27 mouse cellular contexts compared by ENCODE assay signal in genomic region chr6:100278841-100279240, GRCm38 (mm10). TPM values are rescaled to one million over a fixed set of nuclear protein-coding genes. Genes with fewer than 3 reads are reported as not detected.
A peak's percentile ranks its signal among the peaks of the same experiment; 100 is the strongest.
DNase-seq lines count a peak whose midpoint lies in the region; ATAC-seq lines count a peak whose summit lies in the region.
"Had no signal": no experiment of that assay in that cellular context is flagged by ENCODE, and none has a peak within 500 bp of the region (broad histone marks: within the 10 kb centered on the region; RNA-seq: fewer than 3 reads in every experiment).

No protein-coding gene starts in this region.

- no peaks in the 10 kb centered on the region for H3K9me3 ChIP-seq in liver, embryonic 11.5 days (ENCODE audit: control insufficient read depth, low read length)
- H3K9me3 ChIP-seq in liver, embryonic 12.5 days (replicated peaks) = no peaks in the 10 kb centered on the region
- H3K9me3 ChIP-seq: embryonic facial prominence, embryonic 10.5 days; embryonic facial prominence, embryonic 13.5 days; forebrain, embryonic 12.5 days; forebrain, embryonic 15.5 days; G1E; hindbrain, embryonic 13.5 days had no signal

- no peak overlapping the region for H3K4me3 ChIP-seq in liver, embryonic 11.5 days (ENCODE audit: low read depth, low read length)
- no peak overlapping the region for H3K4me3 ChIP-seq in liver, embryonic 12.5 days
- H3K4me3 ChIP-seq: embryonic facial prominence, embryonic 10.5 days; embryonic facial prominence, embryonic 13.5 days; erythroblast, embryonic 14.5 days; forebrain, embryonic 12.5 days; forebrain, embryonic 15.5 days; hindbrain, embryonic 13.5 days had no signal

- no peaks in the 10 kb centered on the region for H3K27me3 ChIP-seq in liver, embryonic 11.5 days (replicated peaks; ENCODE audit: control insufficient read depth, insufficient read depth, low read length)
- H3K27me3 ChIP-seq in liver, embryonic 12.5 days (replicated peaks) = no peaks in the 10 kb centered on the region
- H3K27me3 ChIP-seq: embryonic facial prominence, embryonic 13.5 days; forebrain, embryonic 12.5 days; forebrain, embryonic 15.5 days; hindbrain, embryonic 13.5 days; Patski had no signal

- no peak overlapping the region for H3K9ac ChIP-seq in liver, embryonic 11.5 days (ENCODE audit: low read depth, low read length)
- H3K9ac ChIP-seq in liver, embryonic 12.5 days = no peak overlapping the region
- H3K9ac ChIP-seq: embryonic facial prominence, embryonic 13.5 days; forebrain, embryonic 12.5 days; forebrain, embryonic 15.5 days; hindbrain, embryonic 13.5 days had no signal

- no peak overlapping the region for H3K27ac ChIP-seq in liver, embryonic 11.5 days (ENCODE audit: low read depth, low read length)
- no peak overlapping the region for H3K27ac ChIP-seq in liver, embryonic 12.5 days
- H3K27ac ChIP-seq: embryonic facial prominence, embryonic 10.5 days; embryonic facial prominence, embryonic 13.5 days; forebrain, embryonic 12.5 days; forebrain, embryonic 15.5 days; hindbrain, embryonic 13.5 days; hindbrain, postnatal 0 days had no signal

- H3K36me3 ChIP-seq in liver, embryonic 11.5 days (ENCODE audit: control insufficient read depth, insufficient read depth, low read length) = no peaks in the 10 kb centered on the region
- no peaks in the 10 kb centered on the region; the same call in 1 of the 2 replicates for H3K36me3 ChIP-seq in liver, embryonic 12.5 days
- H3K36me3 ChIP-seq: embryonic facial prominence, embryonic 13.5 days; forebrain, embryonic 12.5 days; forebrain, embryonic 15.5 days; hindbrain, embryonic 13.5 days had no signal

- 85% methylated on average over 1 of the region's 1 CpGs for WGBS in liver, embryonic 11.5 days
- WGBS in liver, embryonic 12.5 days (ENCODE audit: insufficient replicate concordance) = 80% methylated on average over 1 of the region's 1 CpGs

- DNase-seq in liver, embryonic 11.5 days (ENCODE audit: low spot score) = no peak
- peak; percentile 58 for DNase-seq in ES-CJ7 (ENCODE audit: low read depth, low spot score)
- DNase-seq in heart, adult 9 months (ENCODE audit: low spot score in 2 of 2) = no peak
- DNase-seq in natural killer cell, adult 2 months (ENCODE audit: low spot score in 2 of 2) = no peak
- DNase-seq: adrenal gland, adult 2 months; adrenal gland, postnatal 14 days; cerebellum, adult 11 months; cerebellum, adult 2 months; cerebellum, postnatal 10 days; cerebellum, postnatal 36 days; embryo, embryonic 11 days; gastrocnemius, postnatal 25 days; heart, adult 18-20 months had no signal

- H3K4me2 ChIP-seq in liver, embryonic 11.5 days = no peak overlapping the region
- H3K4me2 ChIP-seq in liver, embryonic 12.5 days = no peak overlapping the region
- H3K4me2 ChIP-seq: embryonic facial prominence, embryonic 13.5 days; forebrain, embryonic 12.5 days; forebrain, embryonic 15.5 days; heart, embryonic 11.5 days; hindbrain, embryonic 13.5 days had no signal

- ATAC-seq in liver, embryonic 11.5 days (replicated peaks; ENCODE audit: low FRiP score) = peak; percentile 41; the same call in 1 of the 2 replicates
- ATAC-seq in liver, embryonic 12.5 days = no peak
- peak; percentile 48; the same call in 1 of the 2 replicates for ATAC-seq in megakaryocyte progenitor cell, adult 5-6 weeks (replicated peaks; ENCODE audit: poor library complexity)
- ATAC-seq: CD4-positive, CD25-positive, alpha-beta regulatory T cell, adult 4 months; forebrain, embryonic 15.5 days; hindbrain, postnatal 0 days; inflammation-experienced regulatory T-cells, adult 6 months; Patski had no signal

- H3K4me1 ChIP-seq in liver, embryonic 11.5 days (replicated peaks; ENCODE audit: control insufficient read depth, insufficient read depth, low read length) = peaks cover 23% of the 10 kb centered on the region
- H3K4me1 ChIP-seq in liver, embryonic 12.5 days = peaks cover 44% of the 10 kb centered on the region

RNA-seq across cellular contexts. Expression of gene Rybp, which starts 8.4 kb away (rescaled TPM):
- 8.7 and 11.2 TPM in 2 replicates for polyA plus RNA-seq in liver, embryonic 11.5 days (2014; fragmentation: Nextera tagmentation; extraction: Ambion mirVana)
- polyA plus RNA-seq in liver, embryonic 12.5 days (2016; fragmentation: Nextera tagmentation; extraction: Ambion mirVana) = 9.8 and 10.0 TPM in 2 replicates
- 29.9 and 34.5 TPM in 2 replicates for total RNA-seq in megakaryocyte progenitor cell, adult 5-6 weeks (2015)
- 15.4 and 37.0 TPM in 2 replicates for total RNA-seq in megakaryocyte progenitor cell, adult 5-6 weeks (2017)
